Mouse (Mus musculus) kidney, adult 8-10 months (tissue): ENCODE measurements around the gene Ern1.
"Not testable (repeated sequence)": the region's sequence is repeated elsewhere in the genome, so short reads cannot be mapped to it uniquely, and the experiment has no call there.

Experiments
- DNase-seq, 2 experiments: peaks; one replicate each; pipeline ENCODE4 v3.0.0; 2022

Gene Ern1

DNA sequence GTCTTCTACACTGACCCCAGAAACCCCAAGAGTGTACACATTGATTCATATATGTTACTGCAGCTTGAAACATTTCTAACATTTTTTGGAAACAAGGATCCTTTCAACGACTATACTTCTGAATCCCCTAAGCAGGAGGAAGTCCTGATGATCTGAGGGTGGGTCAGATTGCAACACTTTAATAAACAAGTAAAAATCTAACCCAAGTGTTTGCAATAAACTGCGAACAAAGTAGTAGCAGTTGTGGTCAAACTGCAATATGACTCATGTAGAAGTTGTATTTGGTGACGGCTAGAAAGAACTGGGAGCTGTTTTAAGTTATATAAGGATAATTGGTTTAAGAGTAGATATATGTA is 7.1 kb downstream of the Ern1 start:
- DNase-seq: no peak

DNA sequence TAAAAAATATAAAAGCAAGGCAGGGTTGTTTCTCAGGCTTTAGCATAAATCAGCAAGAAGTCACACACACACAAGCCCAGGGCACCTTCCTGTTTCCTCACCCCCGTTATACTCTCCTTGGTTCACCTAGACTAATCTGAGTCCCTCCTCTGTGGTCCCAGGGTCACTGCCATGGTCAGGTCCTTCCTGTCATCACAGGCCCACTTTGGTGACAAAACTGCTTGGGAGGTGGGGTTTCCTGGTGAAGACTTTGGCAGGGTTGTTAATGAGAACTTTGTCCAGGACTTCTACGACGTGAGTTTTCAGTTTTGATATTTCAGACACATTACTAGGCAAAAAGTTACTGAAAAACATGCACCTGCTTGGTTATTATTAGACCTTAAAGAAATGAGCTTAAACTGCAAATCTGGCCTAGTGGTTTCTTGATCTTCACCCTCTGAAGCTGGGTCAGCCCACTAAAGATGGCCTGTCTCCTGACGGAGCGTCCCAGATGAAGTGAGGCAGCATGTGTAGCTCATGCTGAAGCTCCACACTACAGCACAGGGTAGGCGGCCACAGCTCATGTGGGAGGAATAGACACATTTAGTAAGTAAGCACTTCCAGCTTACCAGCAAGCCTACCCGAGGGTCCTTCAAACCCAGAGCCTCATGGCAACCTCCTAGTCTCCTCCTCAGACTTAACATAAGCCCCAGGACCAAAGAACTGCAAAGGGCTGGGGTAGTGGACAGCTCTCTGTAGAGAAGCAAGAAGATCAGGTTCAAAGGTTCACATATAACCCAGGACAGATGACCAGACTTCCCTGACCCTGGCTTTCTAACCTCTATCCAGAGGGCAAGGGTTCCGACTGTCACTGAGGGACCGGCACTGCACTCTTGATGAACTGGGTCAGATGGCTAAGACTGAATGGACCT is 7.8 kb downstream of the Ern1 start:
- DNase-seq: no peak

DNA sequence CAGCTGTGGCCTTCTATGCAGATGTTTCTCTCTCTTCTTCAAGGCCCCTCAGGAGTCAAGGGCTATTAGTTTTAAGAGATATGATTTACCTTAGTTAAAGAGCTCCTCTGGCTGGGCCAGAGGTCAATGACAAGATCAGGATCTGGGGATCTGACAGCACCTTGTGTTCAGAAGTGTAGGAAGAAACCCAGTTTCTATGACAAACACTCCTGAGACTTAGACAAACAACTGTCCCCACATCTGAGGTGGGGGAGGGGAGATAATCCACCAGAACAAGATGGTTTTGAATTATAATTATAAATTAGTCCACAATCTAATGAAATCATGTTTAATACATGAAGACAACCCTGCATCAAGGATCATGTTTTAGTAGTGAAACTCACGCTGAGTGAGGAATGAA is 8.9 kb downstream of the Ern1 start:
- no peak for DNase-seq

DNA sequence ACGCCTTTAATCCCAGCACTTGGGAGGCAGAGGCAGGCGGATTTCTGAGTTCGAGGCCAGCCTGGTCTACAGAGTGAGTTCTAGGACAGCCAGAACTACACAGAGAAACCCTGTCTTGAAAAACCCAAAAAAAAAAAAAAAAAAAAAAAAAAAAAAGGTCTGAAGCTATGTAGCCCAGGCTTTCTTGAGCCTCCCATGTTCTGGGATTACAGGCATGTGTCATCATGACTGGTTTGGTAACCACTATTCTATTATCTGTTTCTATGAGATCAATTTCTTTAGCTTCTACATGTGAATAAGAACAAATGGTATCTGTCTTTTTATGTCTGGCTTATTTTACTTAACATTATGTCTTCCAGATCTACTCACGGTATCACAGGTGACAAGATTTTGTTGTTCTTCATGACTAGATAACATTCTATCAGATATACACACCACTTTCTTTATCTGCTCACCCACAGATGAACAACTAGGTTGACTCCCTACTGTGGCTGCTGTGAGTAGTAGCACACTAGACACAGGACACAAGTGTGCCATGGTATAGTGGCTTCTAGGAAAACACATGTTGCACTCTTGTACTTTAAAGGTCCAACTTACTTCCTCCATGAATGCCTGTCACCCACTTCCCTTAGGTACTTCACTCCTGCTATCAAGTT is 10.0 kb downstream of the Ern1 start:
- no peak for DNase-seq

DNA sequence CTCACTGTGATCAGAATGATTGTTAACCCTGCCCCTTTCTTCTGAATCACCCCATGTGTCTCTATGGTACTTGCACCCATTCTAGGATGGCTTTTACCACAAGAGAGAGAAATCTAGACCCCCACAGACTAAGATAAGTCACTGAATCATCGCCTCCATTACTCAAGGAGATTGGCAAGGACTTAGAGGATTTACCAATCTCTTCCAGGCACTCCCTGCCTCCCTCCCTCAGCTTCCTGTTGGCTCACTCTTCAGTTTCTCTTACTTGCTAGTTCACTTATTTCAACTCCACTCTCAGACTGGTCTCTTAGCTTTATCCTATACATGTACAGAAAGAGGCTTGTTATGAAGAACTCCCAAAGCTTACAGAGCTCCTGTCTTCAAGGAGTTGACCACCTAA is 12.3 kb downstream of the Ern1 start:
- no peak for DNase-seq

DNA sequence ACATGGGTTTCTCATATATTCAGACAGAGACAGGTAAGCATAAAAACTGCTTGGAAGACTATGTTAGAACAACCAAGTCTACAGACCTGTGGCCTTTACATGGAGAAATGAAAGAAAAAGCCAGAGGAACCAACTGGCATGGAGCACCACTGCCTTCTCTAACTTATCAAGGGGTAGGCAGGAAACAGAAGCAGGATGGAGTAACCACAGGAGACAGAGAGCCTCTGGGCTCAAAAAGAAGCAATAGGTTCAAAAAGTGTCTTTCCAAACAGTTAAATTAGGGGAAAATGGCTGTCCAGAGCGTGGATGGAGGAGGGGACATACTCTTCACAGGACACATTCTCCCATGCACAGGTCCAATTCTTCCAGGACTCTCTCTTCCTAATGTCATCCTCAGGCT is 16.0 kb downstream of the Ern1 start:
- DNase-seq: no peak

DNA sequence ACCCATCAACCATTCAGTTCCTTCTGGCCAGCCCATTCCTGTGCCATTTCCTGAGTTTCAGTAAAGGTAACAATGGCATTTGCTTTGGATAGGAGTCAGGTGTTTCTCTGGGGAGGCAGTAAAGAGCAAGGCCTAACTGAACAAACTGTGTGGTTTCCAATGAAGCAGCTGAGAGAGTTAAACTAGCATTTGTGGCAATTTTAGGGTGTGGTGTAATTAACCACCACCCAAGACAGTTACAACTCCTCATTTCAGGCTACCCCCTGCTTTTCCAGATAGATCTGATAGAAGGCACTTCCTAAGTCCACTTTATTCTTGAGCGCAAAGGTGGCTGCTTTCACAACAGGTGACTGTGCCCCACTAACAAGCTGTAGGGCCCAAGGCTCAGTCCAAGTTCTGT is 19.1 kb downstream of the Ern1 start:
- no peak for DNase-seq

DNA sequence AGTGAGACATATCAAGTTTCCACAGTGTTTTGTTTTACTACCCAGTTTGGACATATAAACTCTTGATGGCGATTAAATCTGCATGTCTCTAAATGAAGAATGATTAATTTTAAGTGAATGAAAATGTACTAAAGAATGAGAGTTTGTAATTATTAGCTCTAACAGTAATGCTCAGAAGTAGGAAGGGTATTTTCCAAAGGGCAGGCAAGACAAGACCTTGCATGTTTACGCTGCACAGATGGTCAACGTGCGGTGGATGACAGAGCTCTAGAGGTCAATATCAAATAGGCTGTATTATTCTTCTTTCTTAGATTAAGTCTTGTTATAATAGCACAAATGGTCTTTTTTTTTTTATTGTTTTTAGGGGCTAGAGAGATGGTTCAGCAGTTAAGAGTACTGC is 21.7 kb downstream of the Ern1 start:
- DNase-seq: no peak

DNA sequence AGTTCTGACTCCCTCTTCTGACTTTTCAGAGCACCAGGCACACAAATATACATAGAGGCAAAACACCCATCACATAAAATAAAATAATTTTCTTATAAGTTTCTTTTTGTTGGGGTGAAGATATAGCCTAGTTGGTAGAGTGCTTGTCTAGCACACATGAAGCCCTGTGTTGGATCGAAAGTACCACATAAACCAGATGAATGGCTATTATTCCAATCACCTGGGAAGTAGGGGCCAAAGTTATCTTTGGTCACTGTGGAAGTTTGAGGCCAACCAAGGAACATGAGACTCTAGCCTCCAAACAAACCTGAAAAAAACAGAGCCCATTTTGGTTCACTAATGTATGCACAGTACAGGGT is 22.1 kb downstream of the Ern1 start:
- no peak for DNase-seq

DNA sequence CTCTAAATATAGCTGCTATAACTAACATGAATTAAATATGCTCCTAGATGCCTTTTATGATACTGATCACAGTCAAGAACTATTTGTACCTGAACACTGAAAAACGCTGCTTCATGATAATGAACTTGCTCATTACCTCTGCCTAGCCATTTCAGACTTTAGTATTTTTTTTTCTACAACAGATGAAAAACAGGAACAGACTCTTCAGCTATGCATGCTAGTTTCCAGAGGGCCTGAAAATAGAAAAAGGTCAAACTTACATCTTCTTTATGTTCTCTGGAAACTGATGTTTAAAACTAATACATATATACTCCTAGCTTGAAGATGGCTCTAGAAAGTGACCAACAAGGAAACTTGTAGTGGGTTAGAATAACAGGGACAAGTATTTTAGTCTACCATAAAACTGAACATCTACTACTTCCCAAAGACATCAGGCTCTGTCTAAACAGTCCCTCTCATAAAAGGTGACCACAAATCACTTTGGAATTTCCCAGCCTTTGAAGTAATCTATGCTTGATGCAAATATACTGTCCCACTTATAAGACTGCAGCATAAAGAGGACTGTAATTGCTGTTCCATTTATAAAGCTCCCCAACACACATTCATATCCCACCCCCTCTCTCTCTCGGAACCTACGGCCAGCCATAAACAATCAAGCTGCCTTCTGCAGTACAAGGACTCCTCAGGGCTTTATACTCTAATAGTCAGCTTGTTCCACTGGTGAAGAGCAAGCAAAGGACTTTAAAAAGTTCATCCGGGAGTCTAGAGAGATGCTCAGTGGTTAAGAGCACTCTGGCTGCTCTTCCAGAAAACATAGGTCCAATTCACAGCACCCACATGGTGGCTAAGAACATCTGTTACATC is 22.7 kb downstream of the Ern1 start:
- no peak for DNase-seq

DNA sequence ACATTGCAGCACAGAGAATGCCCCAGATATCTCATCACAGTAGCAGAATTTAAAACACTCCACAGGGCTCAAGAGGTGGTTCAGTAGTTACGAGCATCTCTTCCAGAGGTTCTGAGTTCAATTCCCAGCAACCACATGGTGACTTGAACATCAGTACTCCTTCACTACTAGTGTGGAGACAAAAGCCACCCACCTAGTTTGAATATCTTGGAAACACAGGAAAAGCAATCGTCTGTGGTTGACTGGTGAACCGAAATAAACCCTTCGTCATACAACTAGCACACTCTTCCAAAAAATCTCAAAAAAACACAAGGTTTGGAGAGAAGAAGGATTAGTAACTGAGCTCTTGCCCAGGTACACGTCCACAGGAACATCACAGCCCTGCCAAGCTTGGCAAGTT is 23.8 kb downstream of the Ern1 start:
- no peak for DNase-seq

DNA sequence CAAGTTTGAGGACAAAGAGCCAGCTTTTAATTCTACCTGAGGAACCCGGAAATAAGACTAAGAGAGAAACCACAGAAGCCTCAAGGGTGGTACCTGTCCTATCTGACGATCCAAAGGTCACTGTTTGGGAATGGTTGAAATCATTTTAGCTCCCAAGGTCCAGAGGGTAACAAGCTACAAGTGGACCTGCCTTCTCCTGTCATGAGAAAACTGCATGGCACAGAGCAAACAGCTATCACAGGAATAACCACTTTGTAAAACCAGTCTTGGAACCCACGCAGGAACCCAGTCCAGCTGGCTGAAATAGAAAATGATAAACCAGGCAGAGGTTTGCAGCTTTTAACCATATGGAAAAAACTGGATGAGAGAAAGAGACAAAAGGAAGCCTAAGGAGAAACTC is 25.3 kb downstream of the Ern1 start:
- DNase-seq: no peak

DNA sequence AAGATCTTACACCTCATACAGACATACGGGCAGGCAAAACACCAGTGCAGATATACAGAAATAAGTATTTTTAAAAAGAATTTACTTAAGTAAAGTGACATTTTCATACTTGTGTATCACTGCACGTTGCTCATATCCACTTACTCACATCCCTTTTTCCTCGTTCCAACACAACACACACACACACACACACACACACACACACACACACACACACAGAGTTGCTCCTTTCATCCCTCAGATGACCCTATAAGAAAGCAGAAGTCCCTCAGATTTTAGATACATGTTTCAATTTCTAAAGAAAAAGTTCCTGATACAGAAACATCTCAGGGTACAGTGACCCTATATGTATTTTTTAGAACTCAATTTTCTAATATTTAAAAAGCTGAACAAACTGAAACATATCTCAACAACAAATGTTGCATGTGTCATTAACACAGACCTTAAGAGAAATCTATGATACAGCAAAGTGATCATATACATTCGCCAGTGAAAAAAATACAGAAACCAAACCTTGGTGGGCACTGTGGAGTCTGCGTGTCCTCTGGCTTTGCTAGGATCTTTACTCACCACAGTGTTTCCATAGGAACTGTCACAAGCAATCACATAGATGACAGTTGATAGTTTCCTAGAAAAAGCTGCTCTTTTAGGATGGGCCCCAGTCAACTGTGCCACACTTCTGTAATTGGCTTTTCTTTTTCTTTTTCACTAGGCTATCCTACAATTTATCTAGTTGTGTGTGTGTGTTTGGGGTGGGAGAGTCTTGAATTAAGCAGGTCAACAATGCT is 26.3 kb downstream of the Ern1 start:
- no peak for DNase-seq

DNA sequence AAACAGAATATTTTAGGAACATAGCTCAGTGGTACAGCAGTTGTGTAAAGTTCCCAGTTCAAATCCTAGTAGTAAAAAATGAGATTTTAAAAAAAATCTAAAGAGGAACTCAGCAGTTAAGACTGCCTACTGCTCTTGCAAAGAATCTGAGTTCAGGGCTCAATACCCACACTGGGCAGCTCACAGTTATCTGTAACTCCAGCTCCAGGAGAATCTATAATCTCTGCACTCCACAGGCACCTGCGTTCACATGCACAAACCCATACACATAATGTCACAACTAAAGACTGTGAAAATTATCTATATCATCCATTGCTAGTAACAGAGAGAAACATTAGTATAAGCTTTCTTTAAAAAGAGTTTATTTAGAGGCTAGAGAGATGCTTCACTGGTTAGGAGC is 27.0 kb downstream of the Ern1 start:
- DNase-seq: no peak

DNA sequence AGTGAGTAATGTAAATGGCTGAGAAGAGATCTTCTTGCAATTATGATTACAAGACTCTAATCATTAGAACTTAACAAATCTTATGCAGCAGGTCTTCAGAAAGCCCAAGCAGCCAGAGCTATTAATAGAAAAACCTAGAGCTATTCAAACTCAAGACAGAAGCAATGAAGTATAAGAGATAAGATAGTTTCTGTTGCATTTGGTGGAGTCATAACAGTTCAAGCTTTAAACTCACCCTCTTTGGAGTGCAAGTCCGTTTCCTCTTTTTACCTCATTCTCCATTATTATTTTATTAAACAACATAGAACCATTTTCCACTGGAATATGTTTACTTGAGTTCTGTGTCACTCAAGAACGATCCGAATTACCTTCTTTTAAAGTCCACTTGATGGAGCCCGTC is 29.1 kb downstream of the Ern1 start:
- DNase-seq: no peak

DNA sequence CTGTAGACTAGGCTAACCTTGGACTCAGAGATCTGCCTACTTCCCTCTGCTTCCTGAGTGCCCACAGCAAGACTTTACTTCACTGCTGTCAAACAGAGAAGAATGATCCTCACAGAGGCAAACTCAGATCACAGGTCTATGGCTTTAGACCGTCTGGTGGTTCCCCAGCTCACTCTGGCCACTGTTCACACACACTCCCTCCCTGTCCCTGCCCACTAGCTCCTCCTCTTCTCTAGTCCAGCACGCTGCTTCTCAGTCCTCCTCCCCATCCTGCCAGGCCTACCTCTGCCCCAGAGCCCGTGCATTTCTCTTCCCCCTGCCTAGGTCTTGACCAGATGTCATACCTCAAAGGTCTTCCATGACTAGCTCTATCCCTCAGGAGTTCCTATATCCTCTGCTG is 44.0 kb downstream of the Ern1 start:
- DNase-seq: no peak

DNA sequence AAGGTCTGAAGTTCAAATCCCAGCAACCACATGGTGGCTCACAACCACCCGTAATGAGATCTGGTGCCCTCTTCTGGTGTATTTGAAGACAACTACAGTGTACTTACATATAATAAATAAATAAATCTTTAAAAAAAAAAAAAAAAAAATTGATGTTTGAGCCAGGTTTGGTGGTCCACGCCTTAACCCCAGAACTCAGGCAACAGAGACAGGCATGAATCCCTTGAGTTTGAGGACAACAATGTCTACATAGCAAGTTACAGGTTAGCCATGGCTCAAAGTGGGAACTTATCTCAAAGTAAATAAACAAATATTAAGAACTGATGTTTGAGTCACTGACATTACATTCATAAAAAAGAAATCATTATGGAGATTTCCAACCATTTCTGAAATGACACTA is 45.1 kb downstream of the Ern1 start:
- not testable (repeated sequence) for DNase-seq

DNA sequence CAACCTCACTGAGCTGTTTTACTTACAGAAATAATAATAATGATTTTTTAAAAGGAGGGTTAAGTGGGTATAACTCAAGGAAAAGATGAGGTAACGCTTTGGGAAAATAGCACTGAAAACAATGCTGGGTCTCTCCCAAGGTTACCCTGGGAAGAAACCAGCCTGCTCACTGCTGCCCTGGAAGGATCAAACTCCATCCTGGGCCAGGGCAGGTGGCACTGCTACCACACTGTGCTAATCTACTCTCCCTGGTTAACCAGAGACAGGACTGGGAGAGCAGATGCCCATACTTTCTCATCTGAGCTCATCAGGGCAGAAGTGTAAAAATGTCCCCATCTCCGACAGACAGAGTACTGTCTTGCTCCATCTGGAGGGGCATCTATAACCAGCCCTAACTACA is 47.3 kb downstream of the Ern1 start:
- no peak for DNase-seq

DNA sequence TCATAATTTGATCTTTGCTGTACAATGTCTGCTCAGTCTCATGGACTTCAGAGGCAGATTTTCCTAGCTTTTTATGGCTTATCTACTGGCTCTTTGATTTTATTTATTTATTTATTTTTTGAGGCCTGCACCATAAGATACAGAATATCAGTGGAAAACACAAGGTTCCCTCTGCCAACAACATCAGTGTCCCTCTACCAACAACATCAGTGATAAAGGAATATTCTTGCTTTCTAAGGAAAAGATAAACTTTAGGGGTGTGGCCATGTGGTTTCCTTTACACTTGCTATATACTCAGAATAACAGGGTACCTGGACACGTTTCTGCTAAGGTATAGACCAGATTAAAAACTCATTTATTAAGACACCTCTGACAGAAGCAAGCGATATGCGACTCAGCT is 48.3 kb downstream of the Ern1 start:
- no peak for DNase-seq

DNA sequence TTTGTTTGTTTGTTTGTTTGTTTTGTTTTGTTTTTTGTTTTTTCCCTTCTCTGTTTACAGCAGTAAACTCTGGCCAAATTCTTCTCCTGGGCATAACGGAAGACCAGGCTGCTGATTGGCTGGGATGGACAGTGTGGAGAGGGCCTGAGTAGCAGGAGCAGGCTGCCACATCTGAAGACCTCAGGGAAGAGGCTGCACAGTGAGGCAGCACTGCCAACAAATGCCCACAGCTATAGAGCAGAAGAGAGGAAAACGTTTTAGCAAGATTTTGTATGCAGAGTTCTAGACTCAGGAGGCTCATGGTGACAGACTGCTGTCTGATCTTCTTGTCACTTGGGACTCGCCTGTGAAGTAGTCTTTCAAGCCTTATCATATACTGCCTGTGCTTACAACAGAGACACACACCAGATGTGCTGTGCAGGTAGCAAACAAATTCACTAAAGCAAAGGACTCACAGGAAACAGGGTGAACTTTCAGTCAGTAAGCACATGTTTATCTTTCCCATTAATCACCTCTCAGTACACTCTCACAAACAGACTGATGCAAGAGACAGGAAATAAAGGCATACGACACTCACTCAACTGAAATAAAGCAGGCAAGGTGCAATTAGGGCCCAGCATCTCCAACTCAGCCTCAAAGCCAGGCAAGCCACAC is 49.0 kb downstream of the Ern1 start:
- DNase-seq: no peak

DNA sequence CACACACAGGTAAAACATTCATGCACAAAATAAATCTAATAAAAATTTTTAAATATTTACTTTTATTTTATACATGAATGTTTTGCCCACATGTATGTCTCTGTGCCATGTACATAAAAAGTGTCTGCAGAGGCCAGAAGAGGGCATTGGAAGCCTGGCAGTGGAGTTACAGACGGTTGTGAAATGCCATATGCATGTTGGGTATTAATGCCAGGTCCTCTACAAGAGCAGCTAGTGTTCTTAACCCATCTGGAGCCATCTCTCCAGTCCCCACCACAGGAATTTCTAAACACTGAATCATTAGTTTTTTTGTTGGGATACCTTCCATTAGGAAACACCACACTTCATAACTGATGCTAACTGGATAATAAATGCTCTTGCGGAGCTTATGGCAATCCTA is 50.1 kb downstream of the Ern1 start:
- no peak for DNase-seq

DNA sequence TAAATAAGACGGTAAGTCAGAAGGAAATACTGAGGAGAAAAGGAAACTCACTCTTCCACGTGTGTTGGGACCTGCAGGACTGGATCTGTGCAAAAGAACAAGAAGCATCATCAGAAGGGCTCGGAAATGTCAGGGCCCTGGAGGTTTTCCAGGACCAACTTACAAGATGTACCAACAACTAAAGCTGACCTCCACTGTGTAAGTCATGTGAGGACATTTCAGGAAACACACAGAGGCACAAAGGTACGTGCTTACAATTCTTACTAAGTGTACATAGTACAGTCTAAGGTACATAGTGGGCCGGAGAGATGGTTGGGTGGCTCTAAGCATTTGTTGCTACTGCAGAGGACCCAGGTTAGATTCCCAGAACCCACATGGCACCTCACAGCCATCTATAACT is 50.6 kb downstream of the Ern1 start:
- DNase-seq: no peak

DNA sequence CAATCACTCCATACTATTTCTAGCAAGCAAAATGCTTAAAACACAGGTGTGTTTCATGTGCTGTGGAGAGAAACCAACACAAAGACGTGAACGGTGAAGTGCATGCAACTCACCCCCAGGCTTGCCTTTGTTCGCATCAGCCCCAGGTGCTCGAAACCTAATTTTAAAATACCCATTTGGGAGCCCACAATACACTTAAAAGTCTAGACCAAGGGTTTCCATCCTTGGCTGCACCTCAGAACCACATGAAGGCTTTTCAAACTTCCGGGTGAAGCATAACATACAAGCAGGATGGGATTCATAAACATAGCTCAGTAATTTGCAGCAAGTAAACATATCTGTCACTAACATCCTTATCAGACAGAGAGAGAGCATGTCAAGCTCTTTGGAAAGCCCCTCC is 57.3 kb downstream of the Ern1 start:
- DNase-seq: no peak
